ENCODE assay signal across 1 mouse cellular context in genomic region chr2:153547633-153548032, GRCm38 (mm10).
TF ChIP-seq lines count a peak whose summit lies in the region.

No protein-coding gene starts in this region.

TF ChIP-seq in MEL, 35 proteins besides CTCF, POLR2A, EP300 and RAD21:
- TF ChIP-seq SIN3A (IDR thresholded peaks at IDR 0.05; ENCODE audit: low read length) (no peak), GATA1 (IDR thresholded peaks at IDR 0.05; ENCODE audit: low read depth, low read length) (0 out of 2 replicates have a peak, but pooled peaks have one; percentile 33)
